Mouse (Mus musculus) WW6 (cell line): ENCODE results near the gene Tmbim1.
"Not testable (repeated sequence)": the region's sequence is repeated elsewhere in the genome, so short reads cannot be mapped to it uniquely, and the experiment has no call there.

Source experiments
- DNase-seq: peaks from one replicate; pipeline ENCODE4 v3.0.0-alpha.2; 2013; ENCODE audit warnings: low read depth, low spot score

The Tmbim1 gene

DNA sequence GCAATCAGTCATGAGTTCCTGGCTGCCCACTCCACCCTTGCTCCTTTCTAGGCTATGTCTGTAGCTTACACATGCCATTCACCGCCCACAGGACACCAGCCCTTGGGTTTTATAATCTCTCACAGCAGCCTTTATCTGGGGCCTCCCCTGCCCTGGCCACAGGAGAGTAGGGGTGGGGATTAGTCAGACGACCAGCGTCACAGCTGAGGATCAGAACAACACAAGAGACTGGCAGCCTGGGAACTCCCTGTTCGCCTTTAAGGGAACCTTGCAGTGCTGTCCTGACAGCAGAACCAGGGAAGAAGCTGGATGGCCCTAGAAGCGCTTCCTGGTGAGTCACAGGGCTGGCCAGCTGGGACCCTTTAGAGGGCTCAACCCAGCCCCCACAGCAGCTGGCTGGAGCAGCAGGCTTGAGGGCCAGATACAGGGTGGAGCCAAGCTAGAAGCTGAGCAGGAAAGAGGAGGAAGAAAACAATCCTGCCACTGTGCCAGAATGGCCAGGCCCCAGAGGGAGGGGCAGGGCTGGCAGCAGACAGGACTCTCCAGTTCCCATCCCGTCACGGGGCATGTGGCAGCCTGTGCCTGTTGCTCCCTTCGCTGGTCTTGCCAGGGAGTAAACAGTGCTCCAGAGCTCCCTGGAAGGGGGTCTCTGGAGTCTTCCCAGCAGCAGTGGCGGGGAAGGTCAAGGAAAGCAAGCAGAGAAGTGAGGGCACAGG lies 9.8 kb downstream of the Tmbim1 start:
- DNase-seq, result no peak

- DNase-seq, result no peak
These were observed 10.5 kb downstream of the Tmbim1 start for GRCm38 (mm10) chr1:74294733-74295455.

DNA sequence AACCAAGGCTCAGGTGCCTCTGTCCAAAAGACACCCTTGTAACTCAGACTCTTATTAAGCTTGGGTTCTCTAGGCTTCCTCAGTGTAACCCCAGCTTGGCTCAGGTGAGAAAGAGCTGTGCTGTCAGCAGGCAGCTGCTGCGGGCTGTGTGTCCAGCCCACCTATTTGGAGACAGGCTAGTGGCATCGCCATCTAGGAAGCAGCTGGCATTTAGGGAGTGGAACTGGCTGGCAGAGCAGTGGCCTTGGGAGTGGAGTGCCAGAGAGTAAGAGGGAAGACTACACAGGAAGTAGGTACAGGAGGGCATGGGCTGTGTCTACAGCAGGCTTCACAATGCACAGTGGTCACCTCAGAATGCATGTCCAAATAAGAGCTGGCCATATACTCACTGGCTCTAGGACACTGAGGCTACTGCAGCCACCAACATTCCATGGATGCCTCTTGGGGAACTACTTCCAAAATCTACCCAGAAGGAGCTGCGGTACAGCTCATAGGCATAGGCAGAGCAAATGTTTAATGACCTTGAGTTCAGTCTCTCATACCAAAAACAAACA lies 11.3 kb downstream of the Tmbim1 start:
- DNase-seq, result no peak

DNA sequence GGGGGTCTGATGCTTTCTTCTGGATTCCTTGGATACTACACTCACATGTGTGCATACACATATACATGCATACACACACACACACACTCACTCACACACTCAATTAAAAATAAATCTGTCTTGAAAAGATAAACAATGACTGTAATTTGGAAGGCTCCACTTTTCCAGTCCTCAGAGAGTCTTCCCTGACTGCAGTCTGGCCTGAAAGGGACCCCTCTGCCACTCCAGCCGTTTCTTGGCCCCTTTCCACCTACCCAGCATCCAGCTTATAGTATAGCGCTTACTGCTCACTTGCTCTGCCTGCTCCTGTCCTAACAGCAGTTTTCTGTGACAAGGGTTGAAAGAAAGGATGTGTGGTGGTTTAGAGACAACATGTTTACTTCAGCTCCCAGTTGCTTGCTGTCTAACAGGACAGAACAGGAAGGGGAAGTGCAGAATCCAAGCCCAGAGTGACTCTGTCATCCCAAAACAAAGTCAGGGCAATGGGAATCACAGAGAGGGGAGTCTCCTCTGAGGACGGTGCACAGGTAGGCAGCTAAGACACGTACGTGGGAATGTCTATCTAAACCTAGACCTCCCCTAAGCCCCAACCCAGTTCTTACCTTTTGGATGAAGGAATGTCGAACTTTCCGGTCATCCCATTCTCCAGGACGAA lies 12.0 kb downstream of the Tmbim1 start:
- no peak for DNase-seq

GRCm38 (mm10) chr1:74292331-74293020 lies 12.9 kb downstream of the Tmbim1 start:
- no peak for DNase-seq

GRCm38 (mm10) chr1:74290141-74290540 lies 15.3 kb downstream of the Tmbim1 start:
- no peak for DNase-seq

- DNase-seq, result no peak
These were observed 15.7 kb downstream of the Tmbim1 start for GRCm38 (mm10) chr1:74289740-74290139.

DNA sequence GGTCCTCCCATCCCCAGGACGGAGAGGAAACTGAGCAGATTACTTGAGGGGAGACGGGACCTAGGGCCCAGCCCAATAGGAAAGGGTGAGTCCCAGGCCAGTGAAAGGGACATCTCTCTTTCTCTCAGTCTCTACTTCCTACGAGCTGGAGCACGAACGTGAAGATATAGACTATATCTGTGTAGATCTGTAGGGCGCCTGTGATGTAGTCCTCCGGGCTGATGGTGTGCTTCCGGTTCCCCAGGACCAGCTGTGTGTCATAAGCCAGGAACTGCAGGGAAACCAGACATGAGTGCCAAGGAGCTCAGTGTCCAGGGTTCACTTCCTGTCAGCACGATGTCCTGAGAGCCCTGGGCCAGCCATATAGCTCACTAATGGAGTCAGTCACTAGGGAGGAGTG lies 16.2 kb downstream of the Tmbim1 start:
- DNase-seq, result no peak

DNA sequence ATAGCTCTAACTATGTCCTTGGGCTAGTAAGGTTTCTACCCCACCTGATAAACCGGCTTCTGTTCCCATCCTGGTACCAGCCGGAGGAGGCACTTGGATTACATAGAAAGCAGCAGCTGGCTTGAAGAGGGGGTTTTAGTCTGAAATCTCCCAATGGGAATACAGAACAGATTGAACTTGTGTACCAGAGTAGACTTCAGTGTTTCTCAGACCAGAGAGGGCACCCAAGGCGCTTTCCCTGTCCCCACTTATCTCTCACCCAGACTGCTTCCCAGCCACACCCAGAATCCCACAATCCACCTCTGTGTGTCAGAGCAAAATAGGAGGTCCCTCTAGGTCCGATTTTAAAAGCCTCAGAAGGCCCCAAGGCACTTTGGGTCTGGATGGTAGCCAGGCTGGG lies 17.1 kb downstream of the Tmbim1 start:
- DNase-seq, result no peak

DNA sequence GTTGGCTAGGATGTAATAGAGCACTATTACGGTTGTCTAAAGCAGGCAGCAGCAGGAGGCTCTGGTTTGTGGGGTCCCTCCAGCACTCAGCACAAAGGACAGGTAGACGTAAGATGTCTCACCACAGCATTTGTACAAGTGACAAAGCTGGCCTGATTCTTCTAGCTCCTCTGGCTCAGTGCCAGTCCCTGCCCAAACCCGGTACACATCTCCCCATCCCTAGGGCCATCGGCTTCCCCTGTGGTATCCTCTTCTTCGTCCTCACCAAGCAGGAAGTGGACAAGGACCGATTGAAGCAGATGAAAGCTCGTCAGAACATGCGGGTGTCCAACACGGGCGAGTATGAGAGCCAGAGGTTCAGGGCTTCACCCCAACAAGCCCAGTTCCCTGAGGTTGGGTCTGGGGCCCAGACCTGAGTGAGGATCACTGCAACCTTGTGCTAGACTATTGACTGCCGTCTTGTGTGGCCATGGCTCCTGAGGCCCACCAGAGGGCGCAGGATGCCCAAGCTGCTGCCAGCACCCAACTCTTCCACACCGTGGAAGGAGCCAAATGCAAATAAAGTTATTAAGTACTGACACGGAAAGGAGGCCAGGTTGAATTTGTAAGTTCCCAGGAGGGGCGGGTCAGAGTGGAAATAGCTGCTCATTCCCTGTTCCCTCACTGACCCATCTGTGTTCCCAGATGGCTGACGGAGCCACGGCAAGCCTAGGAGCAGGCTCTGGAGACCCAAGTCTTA lies 18.4 kb downstream of the Tmbim1 start:
- not testable (repeated sequence) for DNase-seq

DNA sequence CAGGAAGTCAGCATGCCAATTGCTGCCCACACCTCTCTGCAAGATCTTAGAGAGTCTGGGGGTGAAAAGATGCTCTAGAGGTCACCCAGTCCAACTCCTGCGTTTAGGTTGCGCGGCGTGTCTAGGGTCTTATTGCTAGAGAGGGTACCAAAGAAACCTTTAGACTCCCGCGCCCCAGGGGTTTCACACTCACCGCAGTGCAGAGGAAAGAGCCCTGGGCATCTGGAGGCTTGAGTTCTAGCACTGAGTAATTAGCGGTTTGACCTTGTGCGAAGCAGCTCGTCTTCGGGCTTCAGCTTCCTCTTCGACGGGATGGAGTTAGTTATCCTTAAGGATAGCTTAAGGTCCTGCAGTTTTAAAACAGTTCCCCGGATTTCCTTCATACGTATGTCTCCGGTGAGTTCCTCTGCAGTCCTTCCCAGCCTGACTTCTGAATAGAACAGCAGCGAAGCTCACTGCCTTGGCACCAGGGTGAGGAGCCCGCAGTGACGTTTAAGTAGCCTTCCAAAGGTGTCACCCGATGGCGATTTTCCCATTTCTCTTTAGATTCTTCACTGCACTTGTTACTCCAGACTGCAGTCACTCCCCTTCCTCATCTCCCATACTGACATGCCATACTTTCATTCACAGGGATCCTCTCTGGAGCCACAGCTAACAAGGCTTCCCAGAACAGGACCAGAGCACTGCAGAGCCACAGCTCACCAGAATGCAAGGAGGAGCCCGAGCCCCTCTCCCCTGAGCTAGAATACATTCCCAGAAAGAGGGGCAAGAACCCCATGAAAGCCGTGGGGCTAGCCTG lies 20.0 kb downstream of the Tmbim1 start:
- DNase-seq, result no peak

DNA sequence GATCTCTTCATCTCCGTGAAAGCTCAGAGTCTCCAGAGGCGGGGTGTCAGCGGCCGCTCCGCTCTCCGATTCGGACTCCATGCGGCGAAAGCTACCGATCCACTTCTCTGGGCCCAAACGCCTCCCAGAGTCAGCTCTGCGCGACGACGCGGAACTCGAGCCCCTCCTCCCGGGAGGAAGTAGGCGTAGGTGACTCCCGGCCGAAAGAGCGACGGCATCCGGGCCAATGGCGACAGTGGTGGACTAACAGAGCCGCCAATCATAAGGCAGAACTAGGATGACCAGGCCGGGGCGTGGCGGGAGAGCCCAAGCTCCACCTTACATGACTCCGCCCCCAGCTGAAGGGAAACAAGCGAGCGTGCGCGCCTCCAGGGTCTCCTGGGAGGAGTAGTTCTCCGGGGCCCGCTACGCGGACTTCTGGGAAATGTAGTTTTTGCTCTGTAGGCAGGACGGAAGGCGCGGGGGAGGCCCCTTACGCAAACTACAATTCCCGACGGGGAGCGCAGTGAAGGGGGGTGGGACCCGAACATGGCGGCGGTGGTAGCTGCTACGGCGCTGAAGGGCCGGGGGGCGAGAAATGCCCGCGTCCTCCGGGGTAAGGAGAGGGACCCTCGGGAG lies 20.8 kb downstream of the Tmbim1 start, which contains the start of the genes Aamp and Pnkd:
Gene Aamp, minus strand, starts transcription at position 196 of the 618 bp plus-strand sequence.
Gene Pnkd, plus strand, starts transcription at position 388 of the 618 bp plus-strand sequence.
- DNase-seq, result peak; percentile 98

- DNase-seq, result no peak
These were observed 21.5 kb downstream of the Tmbim1 start for GRCm38 (mm10) chr1:74283686-74284463.

DNA sequence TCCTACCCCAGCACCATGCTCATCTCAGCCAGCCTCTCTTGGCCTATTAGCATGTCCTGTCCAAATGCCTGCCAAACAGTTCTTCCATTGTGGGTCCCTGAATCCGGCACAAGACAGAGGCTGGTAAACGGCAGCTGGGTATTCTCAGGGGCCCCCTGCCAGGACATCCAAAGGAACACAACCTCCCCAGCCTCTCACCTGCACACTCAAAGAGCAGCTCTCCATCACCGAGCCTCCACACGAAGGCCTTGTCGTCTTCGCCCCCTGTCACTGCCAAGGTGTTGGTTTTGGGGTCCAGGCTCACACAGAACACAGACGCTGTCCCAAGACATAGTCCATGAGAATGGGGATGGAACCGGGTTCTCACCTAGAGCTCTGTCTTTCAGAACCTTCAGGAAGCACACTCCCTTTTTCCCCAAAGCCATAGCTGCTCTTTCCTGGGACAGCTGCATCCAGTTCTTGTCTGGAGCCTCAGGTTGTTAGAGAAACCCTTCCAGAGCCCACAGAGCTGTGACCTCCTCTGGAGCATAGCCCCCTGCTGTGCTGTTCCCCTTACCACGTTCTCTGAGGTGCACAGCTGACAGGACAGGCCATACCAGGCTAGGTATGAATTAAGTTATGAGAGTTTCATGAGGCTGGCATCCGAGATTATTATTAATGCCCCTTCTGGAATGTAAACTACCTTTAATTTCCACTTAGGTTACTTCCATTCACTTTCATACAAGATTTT lies 22.4 kb downstream of the Tmbim1 start:
- no peak for DNase-seq

GRCm38 (mm10) chr1:74281886-74282285 lies 23.5 kb downstream of the Tmbim1 start:
- DNase-seq, result no peak

DNA sequence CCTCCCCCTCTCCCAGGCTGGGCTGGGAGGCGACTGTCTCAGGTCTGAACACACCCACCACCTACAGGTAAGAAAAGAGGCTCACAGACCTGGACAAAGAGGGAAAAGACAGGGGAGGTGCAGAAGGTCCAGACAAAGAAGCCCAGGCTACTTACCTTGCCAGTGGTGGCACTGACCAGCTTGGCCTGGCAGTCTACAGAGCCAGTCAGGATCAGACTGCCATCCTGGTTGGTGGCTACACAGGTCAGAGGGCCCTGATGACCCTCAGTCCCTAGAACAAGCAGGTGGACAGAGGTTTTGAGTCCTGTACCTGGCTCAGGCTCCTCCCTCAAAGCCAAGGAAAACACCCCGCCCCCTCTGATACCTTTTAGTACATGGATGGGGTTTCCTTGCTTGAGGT lies 24.1 kb downstream of the Tmbim1 start:
- DNase-seq, result no peak

GRCm38 (mm10) chr1:74280591-74281325 lies 24.7 kb downstream of the Tmbim1 start:
- DNase-seq, result no peak
